Mouse (Mus musculus) kidney, postnatal 14 days (tissue): ENCODE measurements around the gene Pdlim3.
A peak's percentile ranks its signal among the peaks of the same experiment; 100 is the strongest.
"Not testable (repeated sequence)": the region's sequence is repeated elsewhere in the genome, so short reads cannot be mapped to it uniquely, and the experiment has no call there.

Experiments used
- DNase-seq: peaks from one replicate; pipeline ENCODE4 v3.0.0; 2022; ENCODE audit warnings: mixed read lengths

Gene Pdlim3

DNA sequence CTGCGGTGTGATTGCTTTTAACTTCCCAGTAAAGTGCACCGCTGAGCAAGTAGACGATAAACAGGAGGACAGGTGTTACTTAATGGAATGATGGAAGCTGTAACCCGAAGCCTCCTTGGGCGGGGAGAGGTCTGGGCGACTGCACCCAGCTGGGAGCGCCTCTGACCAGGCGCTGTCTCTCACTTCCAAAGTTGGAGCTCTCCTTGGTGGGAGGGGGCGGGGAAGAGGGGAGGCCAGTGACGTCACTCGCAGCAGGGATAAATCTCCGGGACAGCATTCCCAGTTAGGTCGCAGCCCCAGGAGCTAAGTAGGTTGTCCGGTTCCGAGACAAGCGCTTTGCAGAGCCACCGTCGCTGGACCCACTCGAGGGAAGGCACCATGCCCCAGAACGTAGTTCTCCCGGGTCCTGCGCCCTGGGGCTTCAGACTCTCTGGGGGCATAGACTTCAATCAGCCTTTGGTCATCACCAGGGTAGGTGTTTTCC, at the start of gene Pdlim3:
TSS of gene Pdlim3 (plus strand) at position 260 of the 484 bp plus-strand sequence.
- DNase-seq = peak; percentile 52

DNA sequence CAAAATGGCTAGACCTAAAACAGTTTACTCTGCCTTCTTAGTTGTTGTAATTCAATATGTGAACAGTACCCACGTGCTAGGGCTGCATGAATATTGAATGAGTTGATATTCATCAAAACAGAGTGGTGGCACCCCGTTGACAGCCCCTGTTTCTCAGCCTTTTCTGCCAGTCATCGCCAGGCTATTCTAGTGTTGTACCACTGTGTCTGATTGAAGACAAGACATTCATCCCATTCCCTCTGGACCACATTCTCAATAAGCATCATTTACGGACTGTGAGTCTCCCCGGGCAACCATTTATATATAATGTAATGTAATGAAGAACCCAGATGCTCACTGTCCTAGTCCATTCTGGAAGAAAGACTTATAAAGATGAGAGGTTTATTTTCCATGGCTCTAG, 42.0 kb upstream of the Pdlim3 start:
- DNase-seq = no peak

DNA sequence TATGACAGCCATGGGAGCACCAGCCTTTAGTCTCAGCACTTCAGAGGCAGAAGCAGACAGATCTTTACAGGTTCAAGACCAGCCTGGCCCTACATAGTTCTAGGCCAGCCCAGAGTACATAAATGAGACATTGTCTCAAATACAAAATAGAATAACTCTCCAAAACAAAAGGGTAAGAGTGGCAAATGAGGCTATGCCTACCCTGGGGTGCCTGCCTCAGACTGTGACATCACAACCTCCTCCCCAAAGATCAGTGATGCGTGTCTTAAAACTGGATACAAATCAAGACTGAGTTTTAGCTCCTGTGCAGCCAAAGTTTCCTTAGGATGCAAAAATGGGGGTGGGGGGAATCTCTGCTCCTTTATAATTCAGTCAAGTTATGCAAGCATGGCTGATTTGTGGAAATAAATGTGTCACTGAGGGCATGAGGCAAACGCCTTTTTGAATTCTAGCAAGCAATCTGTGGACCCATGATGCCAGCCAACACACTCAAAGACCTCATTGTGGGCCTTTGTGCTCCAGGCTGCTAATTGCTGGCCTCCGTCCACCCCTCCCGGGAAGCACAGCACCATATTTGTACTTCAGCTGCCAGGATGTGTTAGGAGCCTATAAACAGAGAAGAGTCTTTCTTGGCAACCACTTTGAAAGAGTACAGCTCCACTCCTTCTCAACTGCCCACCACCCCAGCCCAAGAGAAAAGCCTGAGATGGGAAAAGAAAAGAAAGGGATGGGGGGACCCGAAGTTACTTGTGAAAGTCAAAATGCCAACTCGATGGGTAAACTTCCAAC, 41.0 kb upstream of the Pdlim3 start:
- DNase-seq = no peak

DNA sequence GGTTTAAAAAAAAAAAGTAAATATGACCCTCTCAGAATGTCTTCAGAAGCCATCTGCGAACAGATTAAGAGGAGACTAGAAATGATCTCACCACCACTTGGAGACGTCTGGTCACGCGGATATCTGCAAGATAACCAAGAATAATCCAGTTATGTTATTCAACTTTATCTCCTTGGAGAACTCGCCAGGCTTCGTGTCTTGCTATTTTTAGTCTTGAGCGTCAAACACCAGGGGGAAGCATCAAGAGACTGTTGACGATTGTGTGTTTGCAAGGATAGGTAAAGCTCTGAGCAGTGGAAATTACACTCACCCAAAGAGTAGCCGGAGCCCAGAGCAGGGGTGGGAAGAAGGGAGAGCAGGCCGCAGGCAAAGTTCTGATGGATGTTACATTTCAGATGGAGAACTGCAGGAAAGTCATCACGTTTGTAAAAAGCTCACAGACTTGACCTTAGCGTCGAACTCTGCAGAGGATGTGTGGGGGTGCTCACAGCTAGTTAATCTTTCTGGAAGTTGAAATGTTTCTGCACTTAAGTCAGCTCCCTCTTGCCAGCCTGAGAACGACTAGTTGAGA, 40.3 kb upstream of the Pdlim3 start:
- no peak for DNase-seq

DNA sequence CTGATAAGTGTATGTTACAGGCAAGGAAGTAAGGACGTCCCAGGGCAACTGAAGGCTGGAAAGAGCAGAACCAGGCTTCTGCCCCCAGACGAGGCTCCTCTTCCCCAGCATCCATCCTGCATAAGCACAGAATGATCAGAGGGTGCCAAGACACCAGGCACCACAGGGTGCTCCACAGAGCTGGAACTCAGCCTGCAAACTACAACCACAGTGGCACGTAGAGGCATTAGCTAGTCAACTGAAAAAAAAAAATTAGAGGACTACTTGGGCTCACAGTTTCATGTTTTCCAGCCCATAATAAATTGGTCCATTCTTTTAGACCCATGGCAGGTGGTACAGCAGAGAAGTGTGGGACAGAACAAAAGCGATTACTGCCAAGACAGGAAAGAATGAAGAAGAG, 39.4 kb upstream of the Pdlim3 start:
- DNase-seq = no peak

DNA sequence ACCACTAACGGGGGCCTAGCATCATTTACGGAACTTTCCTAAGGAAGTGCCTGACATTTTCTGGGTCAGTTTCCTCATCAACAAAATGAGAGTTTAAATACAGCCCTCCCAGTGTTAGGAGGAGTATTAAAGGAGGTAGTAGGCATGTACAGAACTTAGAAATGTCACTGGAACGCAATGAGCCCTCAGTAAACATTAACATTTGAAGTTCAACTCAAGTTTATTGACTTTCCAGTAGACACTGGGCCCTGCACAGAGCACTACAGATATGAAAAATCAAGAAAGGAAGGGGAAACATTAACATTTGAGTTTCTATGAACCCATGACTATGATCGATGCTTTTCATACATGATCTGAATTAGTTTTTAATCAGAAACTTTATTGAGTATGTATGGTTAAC, 30.1 kb upstream of the Pdlim3 start:
- no peak for DNase-seq

DNA sequence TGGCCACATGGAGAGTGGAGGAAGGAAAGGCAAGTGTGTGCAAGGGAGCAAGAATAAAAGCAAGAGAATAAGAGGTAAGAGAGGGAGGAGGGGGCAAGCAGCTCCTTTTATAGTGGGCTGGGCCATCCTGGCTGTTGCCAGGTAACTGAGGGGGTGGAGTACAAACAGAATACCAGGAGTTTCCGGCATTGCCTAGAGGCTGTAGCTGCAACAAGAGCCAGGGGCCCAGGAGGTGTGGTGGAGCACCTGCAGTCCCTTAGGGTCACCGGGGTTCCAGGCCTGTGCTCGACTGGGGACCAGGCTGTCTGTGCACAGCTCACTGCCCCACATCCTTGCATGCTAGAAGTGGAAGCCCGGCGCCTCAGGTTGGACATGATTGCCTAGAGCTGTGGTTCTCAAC, 27.5 kb upstream of the Pdlim3 start:
- no peak for DNase-seq

DNA sequence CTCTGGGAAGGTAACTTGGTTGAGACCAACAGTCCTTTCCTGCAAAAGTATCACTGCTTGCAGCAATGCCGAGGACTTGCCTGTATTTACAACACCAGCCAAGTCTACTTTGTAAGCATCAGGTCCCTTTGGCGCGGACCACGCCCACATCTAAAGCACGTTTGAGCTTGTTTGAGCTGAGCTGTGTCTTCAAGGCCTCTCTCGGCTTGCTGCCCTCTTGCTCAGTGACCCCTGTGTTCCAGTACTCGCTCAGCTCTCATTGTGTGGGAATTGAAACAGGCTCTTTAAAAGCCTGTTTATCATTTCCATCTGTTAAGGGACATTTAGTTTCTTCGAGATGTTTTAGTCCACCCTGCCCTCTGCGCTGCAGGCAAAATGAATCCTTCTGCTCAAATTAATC, 26.9 kb upstream of the Pdlim3 start:
- peak; percentile 49 for DNase-seq

DNA sequence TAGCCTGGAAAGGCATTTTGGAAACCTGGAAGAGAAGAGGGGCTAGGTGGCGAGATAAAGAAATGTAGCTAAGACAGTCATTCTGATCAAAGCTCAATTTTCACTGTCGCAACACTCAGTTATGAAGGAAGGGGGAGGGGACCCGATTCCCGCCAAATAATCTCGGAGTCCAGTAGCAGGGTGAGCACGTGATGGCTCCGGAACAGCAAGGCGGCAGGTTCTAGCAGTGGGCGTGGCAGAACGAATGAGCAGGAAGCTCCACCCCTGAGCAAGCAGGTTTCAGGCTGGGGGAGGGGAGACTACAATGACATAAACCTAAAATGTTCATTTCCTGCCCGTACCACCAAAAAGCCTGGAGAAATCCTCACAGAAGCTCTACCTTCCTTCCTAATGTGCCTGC, 13.7 kb upstream of the Pdlim3 start:
- DNase-seq = not testable (repeated sequence)

DNA sequence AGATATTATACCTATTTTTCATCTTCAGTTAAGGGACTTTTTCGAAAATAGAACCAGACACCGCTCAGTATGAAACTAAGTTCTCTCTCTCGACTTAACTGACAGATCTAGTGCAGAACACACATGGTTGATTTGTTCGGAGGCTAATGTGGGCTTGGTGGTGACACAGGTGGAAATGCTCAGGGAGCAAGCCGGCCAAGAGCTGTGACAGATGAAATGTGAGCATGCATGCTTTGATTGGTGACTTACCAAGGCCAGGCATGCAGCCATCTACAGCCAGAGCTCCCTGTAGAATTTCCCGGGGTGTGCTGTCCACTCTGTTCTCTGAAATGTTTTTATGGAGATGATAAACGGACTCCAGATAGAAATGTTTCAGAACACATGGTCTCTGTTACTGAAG, 13.2 kb upstream of the Pdlim3 start:
- peak; percentile 48 for DNase-seq

DNA sequence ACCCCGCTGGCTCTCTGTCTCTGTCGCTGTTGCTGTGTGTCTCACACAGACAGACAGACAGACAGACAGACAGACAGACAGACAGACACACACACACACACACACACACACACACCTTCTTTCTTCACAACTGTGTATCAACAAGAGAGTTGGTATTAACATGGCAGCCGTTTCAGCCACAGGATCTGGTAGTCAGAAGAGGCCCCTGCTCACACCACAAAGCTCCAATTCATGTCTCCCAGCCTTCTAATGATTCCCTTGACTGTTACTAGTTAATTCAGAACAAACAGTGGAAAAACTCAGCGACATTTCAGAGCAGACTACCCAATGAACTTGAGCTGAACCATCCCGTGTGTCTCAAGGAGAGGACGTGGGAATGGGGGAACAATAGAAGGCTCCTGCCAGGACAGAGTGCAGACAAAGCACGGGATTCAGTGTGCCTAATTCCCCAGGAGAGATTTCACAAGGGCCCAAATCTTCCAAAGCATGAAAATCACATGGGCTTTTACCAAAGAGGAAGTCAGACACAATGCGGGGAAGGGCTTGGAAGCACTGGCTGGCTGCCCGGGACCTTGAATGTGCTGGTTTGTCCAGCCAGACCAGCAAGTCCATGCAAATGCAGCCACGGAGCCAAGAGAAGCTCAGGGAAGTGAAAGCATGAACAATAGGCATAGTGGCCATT, 10.2 kb upstream of the Pdlim3 start:
- DNase-seq = peak; percentile 91

DNA sequence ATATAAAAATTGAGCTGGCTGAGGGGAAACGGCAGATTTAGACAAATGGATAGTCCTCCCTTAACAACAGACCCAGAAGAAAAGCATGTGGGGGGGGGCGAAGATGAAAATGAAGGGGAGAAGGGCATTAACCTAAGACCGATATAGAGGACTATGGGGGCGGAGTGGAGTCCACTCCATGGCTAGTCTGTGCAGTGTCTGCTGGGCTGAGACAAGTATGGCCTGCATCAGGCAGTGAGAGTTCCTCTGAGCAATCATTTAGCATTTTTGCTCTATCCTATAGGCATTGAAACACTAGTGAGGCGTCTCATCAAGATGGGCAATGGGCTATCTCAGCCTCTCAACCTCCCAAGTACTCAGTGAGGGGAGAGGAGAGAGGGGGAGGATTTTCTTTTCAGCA, 8.9 kb upstream of the Pdlim3 start:
- no peak for DNase-seq

DNA sequence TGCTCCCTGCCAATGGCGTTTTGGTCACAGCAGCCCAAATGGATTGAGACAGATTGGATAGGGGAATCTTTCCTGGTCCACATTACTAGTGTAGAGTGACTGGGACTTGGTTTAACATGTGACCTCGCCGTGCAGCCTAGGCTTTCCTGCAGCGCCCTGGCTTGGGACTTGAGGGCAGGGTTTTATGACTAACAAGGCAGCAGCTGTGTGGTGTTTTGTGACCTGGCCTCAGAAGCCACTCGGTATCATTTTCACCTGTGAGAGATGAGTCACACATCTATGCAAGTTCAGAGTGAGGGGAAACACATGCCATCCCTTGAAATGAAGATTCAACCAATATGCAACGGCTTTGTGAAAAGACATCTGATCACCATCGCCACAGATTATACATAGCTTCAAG, 7.6 kb upstream of the Pdlim3 start:
- no peak for DNase-seq

DNA sequence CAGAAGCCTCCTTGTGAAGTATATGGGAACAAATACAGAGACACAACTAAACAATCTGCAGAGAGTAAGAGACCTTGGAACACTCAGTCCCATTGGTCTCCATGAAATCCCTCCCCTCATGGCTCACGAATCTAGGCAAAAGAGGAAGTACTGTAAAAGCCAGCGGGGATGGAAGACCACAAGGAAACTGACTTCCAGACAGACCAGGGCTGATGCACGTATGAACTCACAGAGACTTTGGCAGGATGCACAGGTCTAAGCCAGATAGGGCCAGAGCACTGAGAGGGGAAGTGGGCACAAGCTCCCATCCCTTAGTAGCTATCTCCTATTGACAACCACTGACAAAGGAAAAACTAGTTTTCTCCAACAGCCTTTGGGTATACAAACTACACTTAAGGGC, 4.8 kb upstream of the Pdlim3 start:
- no peak for DNase-seq

DNA sequence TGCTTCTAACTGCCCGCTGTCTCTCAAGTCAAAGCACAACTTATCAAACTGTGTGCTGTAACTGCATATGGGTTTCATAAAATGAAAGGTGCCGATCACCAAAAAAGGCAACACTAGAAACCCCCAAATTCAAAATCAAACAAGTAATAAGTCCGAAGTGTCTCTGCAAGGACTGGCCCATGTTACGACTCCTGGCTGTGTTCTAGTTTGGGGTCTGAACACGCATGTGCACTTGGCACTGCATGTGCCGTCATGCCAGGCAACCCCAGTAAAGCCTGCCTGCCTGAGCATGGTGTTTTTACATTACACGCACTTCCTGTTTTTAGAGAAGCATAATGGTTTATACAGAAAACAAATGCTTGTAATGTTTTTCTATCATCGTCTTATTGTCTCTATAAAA, 3.5 kb upstream of the Pdlim3 start:
- DNase-seq = no peak

DNA sequence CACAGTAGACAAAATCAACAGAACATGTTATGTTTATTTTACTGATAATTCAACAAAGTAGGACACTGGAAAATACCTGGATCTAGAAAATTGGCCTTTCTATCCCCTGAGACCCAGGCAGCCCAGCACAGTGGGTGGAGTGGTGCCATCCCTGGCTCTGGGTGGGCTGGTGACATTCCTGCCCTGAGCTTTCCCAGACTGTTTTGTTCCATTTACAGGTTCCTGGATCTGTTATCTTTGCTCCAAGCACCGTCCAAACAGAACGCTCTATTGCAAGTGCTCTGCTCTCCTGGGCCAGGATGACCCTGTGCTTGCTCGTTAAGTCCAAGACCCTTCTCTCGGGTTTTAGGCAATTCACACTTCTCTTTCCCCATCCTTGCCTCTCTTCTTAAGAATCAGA, 1.5 kb upstream of the Pdlim3 start:
- DNase-seq = no peak

DNA sequence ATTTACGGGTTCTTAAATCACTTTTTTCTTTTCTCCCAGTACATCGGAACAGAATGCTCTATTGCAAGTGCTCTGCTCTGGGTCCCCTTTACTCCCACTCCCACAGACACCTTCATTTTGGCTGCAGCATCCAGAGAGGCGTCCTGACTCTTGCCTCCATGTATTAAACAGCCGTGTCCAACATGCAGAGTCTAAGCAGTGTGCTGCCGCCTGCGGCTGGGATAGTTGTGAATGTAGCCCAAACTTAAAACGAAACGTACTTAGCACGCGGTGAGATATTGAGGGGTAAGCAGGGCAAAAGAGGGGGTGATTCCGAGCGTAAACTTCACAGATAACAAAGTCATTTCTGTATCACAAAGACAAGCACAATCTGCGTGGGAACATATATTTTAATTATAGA, 709 bp upstream of the Pdlim3 start:
- DNase-seq = peak; percentile 19

DNA sequence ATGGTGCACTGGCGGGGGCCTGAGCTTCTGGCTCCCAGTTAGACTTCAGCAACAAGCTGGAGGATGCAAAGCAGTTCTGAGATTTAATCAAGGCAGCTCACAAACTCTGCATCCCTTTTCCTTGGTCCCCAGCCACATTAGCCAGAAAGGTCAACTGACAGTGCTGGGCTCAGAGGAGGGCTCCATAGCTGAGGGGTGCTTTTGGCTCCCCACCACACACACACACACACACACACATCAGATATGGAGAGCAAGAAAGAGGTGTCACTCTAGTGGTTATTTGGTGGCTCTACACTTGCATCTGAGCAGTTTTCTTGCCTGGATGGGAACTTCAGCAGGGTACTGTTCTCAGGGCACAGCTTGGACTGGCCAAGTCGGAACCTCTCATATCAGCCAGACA, 514 bp downstream of the Pdlim3 start:
- no peak for DNase-seq

DNA sequence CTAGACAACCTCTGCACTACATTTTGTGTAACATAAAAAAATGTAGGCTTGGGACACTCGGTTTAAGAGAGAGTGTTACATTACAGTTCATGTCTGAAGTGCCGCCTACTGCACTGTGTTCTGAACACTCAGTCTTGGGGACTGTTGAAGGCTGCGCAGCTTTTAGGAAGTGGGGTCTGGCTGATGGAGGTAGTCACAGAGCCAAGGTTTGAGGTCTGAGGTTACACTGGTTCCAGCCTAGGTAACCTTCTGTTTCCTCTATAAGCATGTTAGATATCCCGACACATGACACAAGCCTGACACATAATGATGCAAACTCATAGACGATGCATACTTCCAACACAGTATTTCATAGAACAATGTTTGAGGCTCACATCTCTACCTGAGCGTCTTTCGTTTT, 4.5 kb downstream of the Pdlim3 start:
- no peak for DNase-seq

DNA sequence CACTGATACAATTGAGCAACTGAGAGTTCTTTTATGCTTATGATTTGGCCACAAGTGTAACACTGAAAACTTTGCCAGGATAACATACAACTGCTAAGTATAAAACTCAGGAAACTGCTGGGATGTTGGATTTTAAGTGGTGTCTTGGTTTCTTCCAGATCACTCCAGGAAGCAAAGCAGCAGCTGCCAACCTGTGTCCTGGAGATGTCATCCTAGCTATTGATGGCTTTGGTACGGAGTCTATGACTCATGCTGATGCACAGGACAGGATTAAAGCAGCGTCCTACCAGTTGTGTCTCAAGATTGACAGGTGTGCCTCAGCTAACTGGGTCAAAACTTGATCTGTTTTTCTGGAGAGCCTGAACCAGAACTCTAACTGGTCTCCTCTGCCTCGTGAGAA, 11.3 kb downstream of the Pdlim3 start:
- no peak for DNase-seq

DNA sequence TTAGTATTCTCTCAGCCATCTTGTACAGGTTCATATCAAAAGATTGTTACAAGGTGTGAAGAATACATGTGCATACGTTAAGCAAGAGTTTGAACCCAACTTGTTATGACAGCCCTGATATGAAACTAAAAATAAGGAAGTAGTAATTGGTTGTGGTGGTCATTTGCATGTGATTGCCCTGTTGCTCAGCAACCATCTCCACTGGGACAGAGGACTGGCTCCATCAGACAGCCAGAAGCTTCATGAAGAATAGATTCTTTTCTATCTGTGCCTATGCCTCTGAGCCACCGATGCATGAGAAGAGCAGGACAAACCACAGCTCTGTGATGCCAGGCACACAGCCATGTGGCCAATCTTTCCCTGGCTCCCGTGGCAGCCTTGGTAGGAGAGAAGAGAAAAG, 14.5 kb downstream of the Pdlim3 start:
- no peak for DNase-seq

DNA sequence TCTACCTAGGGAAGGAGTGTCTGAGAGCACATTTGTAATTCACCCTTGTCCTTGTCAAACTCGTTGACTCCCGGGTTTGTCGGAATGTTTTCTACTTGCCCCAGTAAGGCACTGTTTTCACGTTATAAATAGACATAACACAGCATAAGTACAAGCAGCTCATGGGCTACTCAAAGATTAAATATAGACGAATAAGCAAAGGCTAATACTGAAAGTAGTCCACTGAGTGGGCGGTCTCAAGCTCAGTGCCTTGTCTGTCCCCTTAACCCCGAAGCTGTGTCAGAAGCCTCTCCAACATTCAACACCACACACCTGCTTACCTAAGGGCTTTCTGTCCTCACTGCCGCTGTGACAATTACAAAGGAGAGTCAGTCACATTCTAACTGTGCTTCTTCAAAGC, 16.4 kb downstream of the Pdlim3 start:
- no peak for DNase-seq

DNA sequence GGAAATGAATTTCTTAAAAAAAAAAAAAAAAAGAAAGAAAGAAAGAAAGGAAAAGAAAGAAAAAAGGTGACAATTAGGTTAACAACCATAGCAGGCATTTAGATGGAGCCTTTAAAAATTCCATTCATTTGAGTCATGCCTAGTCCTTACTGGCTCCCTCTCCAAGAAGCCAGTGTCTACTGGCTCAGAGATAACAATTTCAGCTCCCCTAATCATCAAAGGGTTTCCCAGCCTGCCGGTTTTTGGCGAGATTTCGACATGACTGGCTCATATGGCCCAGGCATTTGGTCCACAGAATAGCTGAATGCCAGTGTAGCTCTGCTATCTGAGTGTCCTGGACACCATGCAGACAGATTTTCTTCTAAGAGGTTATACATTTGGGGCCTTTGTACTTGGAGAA, 18.4 kb downstream of the Pdlim3 start:
- no peak for DNase-seq

DNA sequence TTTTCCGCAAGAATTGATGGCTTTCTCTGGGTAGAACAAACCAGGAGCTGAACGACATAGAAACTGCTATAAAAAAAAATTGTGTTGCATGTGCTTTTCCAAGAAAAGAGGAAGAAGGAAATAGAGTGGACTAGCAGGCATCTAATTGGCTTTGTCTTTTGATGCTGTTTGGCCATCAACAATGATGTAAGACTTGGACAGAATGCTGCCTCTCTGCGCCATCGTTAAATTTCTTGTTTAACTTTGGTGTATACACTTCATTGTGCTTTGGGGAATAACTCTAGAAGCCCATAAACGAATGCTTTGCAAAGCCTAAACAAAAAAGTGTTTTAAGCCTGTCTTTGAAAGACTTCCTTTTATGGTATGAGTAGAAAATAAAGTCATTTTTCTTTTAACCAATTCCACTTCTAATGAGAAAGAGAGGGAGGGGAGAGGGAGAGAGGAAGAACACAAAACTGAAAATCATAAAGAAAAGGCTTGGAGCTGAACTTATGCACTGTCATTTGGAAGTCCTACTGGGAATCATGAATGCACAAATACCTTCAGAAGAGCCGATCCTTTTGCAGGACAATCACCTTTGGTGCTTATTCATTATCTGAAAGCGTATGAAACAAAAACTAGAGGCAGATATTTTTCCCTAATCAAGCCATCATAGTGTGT, 20.5 kb downstream of the Pdlim3 start:
- no peak for DNase-seq
